10 mouse cellular contexts compared by ENCODE assay signal in the genomic region with DNA sequence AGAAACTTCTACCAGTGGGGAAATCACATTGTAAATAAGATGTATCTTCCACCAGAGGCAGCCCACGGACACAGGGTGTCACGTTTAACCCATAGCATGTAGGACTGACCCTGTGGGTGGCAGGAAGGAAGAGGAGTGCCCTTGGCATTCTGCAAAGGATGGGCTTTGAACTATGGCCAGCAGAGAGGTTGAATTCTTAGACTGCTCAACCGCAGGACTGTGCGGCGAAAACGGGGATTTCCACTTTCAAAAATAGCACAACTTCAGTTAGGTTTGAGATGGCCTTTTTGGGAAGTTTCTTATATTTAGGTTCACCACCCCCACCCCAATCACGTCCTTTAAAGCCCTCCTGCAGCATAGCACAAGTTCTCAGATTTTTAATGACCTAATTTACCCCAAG. TPM values are rescaled to one million over a fixed set of nuclear protein-coding genes. Genes with fewer than 3 reads are reported as not detected.
DNase-seq lines count a peak whose midpoint lies in the region; ATAC-seq lines count a peak whose summit lies in the region.
"Had no signal": no experiment of that assay in that cellular context is flagged by ENCODE, and none has a peak within 500 bp of the region (broad histone marks: within the 10 kb centered on the region; RNA-seq: fewer than 3 reads in every experiment).

No protein-coding gene starts in this region.

- peak; percentile 87 for ATAC-seq in activated CD4-positive, CD25-positive, alpha-beta regulatory T cell, adult 4 months
- no peak for ATAC-seq in frontal cortex, adult (ENCODE audit: low TSS enrichment)
- ATAC-seq: forebrain, embryonic 16.5 days; Patski had no signal

- DNase-seq in spleen, adult 18-20 months = peak; percentile 16 to 18
- no peak for DNase-seq in spleen, adult 12 weeks (ENCODE audit: low spot score)
- DNase-seq in kidney, postnatal 14 days = peak; percentile 26
- peak; percentile 63 for DNase-seq in naive thymus-derived CD4-positive, alpha-beta T cell, adult 2 months (ENCODE audit: low read depth)
- DNase-seq in frontal cortex, adult 2 months (ENCODE audit: extremely low spot score in 1 of 2, low spot score in 1 of 2) = no peak
- DNase-seq: right cerebral cortex, adult 18-20 months had no signal

RNA-seq across cellular contexts. Expression of a gene that starts 50.6 kb away (rescaled TPM):
- 10 to 100 TPM; 28.3 to 37.8 TPM for polyA plus RNA-seq in activated CD4-positive, CD25-positive, alpha-beta regulatory T cell, adult 4 months (2017; shearing (Covaris generic))
- polyA plus RNA-seq in frontal cortex, adult 2 months (2012; rRNA removed) = 2.4 and 3.1 TPM in 2 replicates

Comparison
In these comparisons a context has a peak if more than half of its experiments do, and no peak if none do; other contexts are left out.
1. DNase-seq: peak in spleen, adult 18-20 months (2 of 2), kidney, postnatal 14 days (single experiment) and naive thymus-derived CD4-positive, alpha-beta T cell, adult 2 months (single experiment); none in spleen, adult 12 weeks (single experiment) and frontal cortex, adult 2 months (0 of 2).